Mouse (Mus musculus): Measurements from ENCODE around the gene Il17re.

The Il17re gene

DNA sequence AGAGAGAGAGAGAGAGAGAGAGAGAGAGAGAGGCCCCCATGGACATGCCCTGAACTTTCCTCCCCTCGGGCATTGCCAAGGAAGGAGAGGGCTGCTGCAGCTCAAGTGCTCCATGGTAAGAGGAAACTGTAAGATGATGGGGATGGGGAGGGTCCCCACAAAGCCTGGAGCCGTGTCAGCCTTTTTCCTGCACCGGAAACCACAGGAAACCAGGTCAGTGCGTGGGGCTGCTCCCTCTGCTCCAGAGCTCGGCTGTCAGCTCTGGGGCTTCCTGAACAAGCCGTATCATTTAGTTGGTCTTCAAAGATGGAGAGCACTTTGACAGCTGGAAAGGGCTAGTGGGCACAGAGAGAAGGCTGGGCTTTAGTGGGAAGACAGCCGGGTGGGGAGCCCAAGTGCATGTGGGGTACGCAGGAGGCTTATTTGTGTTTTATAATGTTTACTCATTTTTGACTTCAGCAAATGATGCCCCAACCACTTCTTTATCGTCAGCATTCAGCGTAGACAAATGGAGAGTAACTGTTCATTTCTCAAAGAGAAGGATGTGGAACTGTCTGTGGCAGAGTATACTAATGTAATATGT lies at the start of gene Il17re:
Gene Il17re (plus strand): TSS at position 533 of the 583 bp plus-strand sequence.
- DNase-seq, result peak; percentile 64

DNA sequence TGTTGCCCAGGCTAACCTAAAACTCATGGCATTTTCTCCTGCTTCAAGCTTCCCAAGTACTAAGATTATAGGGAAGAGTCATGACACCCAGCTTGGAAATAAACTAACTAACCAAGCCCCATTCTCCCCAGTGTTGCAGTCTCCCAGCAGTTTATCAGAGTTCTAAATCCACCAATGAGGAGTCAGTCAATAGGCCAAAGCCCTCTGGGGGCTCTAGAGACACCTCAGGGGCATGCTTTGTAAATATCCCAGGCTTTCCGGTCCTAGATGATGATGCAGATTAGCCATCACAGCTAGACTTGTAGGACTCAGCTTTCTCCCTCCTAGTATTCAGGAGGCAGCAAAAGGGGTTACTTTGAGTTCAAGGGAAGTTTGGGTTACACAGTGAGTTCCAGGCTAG lies 48.3 kb upstream of the Il17re start:
- no peak for DNase-seq

DNA sequence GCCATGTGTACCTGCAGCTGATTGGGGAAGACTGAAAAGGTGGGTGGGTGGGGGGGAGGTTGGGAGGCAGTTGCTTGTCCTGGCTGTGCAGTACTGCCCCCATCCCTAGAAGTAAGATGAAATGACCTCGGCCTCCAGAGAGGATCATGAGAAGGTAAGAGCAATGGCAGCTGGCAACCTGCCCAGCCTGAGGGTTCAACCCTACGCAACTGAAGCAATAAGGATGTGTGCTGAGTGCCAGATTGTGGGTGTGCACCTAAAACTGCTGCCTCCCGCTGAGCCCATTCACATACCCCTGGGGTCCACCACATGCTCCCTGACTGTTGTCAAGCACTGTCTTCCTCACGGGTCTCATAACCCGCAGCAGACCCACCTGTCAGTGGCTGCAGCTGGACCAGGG lies 41.9 kb upstream of the Il17re start:
- DNase-seq, result no peak

DNA sequence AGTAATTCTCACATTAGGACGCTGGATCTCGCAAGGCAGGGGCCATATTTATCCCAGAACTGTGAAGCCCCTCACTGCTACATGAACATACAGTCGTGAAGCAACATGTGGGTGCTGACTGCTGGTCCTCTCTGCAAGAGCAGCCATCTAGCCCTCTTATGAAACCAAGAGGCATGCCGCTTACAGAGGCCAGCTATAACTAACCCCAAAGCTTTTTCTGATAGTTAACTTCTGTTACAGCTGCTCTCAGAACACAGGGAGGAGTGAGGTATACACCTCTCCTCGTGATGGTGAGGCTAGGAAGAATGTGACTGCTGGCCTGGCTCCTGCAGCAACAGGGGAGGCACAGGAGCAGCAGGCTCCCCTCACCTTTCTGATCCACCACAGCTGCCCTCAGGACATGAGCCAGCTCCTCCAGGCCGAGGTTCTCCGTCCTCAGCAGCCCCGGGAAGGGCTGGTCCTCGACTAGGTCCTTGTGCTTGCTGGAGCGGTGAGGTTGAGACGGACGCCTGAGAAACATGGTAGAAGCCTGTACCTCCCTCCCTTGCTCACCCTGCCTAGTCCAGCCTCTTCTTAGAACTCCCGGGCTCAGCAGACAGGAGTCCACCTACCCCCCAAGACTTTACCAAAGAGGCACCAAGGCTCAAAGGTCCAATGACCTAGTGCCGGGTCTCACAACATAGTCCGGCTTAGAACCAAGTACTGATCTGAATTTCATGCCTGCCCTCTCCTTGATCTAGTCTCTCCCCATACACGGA lies 39.7 kb upstream of the Il17re start:
- DNase-seq, result no peak

DNA sequence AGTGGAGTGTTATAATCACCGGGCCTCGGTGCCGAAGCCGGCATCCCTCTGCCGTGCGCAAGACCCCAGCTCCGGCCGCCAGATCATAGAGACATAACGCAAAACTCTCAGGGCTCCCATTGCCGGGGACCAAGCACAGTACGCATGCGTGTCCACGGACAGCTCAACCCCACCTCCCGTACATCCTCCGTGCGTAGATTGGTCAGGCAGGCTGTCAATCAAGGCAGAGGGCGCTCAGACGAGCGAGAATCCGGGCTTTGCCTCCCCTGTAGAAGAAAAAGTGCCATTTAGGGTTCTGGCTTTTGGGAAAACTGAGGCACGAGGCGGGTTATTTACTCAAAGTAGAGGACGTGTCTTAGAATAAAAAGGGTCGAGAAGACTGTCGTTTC lies 39.1 kb upstream of the Il17re start, which contains the start of gene Rpusd3:
Gene Rpusd3 (minus strand): TSS at position 142 of the 389 bp plus-strand sequence.
- DNase-seq, result peak; percentile 99

DNA sequence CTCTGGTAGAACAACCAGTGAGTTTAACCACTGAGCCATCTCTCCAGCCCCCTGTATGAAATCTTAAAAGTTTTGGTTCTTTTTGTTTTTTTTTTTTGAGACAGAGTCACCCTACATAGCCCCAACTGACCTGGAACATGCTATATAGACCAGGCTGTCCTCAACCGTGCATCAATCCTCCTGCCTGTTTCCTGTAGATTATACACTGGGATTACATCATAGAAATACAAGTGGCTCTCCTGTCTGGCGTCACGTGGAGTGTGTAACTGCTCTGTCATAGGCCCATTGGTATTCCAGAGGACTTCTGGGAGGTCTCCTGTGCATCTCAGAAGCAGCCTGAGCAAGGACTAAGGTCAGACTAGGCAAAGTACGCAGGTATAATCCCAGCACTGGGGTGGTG lies 35.3 kb upstream of the Il17re start:
- DNase-seq, result no peak

DNA sequence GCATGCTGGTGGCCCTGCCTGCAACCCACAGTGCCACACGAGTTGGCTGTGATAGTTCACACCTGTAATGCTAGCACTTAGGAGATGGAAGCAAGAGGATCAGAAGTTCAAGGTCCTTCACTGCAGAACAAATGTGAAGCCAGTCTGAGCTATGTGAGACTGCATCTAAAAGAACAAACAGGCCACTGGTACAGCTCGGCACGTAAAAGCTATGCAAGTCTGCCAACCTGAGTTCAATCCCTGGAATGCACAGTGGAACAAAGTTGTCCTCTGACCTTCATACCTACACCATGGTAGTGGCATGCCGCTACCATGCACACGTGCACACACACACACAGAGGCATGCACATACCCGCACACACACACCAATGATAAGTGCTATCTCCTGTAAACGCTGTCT lies 34.1 kb upstream of the Il17re start:
- no peak for DNase-seq

DNA sequence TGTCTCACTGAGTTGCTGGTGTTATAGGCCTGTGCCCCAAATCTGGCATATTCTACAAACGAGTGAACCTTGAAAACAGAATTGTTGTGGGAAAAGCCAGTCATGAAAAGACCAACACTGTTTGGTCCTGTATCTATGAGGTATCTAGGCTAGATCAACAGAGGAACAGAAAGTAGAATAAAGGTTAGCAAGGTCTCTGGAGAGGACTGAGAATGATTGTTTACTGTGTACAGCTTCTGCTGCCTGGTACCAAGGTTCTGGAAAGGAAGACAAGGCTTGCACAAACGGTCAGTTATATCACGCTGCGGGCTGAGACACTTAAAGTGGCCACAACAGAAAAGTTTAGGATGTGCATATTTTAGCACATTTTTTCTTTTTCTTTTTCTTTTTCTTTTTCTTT lies 31.6 kb upstream of the Il17re start:
- no peak for DNase-seq

DNA sequence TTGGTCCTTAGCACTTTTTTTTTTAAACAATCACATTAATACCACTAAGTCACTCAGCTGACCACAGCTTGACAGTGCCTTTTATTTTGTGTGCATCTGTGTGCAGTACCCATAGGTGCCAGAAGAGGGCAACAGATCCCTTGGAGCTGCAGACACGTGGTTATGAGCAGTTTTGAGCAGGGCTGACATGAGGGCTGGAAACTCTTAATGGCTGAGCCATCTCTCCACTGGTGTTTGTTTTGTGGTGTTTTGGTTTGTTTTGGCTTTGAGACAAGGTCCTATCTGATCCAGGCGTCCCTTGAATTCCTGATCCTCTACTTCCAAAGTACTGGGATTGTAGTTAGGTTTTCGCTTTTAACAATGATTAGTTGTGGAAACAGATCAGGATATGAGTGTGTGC lies 30.9 kb upstream of the Il17re start:
- peak; percentile 66 for DNase-seq

DNA sequence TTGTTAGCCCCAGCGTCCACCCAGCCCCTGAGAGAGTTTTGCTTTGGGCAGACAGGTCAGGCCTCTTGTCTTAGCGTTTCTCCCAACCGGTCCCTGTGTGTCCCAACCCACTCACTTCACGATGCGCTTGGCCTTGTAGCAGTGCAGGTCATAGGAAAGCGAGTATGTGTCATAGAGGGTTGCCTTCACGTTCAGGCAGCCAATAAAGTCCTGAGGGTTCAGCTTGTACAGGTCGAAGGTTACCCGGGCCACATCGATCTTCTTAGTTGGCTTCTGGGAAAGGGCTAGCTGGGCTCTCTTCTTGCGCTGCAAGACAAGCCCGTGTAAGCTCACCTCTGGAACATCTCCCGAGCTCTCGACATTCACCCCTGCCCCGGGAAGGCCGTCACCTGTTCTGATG lies 30.3 kb upstream of the Il17re start:
- no peak for DNase-seq

DNA sequence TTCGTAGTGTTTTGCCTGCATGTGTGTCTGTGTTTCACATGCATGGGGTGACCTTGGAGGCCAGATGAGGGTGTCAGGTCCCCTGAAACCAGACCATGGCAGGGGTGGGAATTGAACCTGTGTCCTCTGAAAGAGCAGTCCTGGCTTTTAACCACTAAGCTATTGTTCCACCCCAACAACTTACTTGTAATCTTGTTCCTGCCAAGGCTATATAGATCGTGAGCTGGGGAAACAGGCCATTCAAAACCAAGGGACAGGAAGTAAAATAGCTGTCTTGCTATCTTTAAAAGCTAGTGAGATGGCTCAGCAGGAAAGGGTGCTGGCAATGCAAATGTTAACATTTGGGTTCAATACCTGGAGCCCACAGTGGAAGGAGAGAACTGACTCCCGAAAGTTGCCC lies 28.3 kb upstream of the Il17re start:
- no peak for DNase-seq

DNA sequence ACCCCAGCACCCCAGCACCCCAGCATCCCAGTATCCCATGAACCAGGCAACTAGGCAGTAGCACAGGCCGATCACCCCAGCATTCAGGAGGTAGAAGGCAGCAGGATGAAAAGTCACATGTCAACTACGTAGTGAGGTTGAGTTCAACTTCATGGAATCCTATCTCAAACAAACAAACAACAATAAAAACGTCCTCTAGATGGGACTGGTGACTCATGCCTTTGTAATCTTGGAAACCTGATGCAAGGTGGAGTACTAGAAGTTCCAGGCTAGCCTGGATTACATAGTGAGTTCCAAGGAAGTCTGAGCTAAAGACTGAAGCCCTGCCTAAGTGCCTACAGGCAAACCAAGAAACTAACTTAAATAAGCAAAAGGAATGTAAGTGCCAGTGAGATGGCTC lies 27.4 kb upstream of the Il17re start:
- no peak for DNase-seq

DNA sequence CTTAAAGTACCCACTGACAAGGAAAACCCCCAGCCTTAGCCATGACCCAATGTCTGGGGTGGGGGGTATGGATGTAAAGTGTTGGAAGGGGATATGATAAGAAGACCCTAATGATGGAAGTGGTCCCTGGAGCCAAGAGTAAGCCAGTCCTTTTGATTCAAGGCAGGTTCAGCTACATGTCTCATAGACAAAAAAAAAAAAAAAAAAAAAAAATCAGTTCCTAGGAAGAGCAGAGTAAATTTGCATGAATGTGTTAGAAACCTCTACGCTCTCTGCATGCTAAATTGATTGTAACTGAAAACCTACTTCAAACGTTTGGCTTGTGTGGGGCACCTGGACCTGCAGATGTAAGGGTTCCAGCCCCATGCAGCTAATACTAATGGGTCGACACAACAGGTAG lies 26.5 kb upstream of the Il17re start:
- no peak for DNase-seq

DNA sequence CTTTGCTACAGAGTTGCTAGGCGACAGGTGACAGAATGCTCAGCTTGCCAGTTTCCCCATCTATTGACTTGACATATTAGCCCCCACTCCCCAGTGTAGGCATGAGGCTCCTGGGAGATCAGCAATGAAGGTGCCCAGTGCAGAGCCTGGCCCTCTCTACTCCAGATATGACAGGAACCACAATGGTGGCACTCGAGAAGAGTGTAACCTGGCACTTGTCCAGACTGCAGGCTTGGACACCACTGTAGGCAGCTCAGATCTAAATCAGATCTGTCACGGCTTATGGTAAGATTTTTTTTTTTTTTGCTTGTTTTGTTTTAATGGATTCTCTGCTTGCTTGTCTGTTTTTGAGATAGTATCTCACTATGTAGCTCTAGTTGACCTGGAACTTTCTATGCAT lies 24.6 kb upstream of the Il17re start:
- no peak for DNase-seq

DNA sequence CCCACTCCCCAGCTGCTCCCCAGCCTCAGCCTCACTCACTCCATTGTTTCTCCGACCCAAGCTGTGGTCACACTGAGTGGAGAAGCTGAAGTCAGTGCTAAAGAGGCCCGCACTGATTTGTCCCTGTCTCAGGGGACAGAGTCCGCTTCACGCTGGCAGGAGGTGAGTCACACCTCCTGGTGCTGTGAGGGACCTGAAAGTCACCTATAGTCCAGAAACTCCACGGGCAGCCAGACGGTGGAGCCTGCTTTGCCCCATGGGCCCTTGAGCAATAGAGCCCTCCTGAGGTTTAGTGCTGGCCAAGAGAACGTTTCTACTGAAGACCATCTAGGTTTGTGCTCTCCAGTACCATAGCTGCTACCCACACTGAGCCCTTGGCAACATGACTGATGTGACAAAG lies 23.6 kb upstream of the Il17re start:
- no peak for DNase-seq

DNA sequence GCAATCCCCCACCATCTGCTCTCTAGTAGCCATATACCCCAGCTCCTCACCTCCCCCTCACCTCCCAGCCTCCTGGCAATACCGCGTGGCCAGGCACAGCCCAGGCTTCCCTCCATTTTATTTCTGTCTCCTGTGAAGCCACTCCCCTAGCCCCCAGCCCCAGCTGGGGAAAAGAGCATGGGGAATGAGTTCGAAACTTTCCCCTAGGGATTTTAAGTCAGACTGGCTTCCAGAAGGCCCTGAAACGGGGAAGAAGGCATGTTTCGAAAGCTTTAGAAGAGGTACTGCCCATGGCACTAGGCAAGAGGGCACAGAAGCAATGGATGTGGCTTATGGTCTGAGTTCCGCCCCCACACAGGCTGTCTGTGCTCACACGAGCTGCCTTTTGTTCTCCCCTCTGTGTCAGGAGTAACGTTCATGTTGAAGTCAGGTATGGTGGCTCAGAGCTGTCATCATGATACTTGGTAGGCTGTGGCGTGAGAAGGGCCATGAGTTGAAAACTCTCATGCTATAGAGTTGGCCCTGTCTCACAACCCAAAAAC lies 22.5 kb upstream of the Il17re start, which contains the start of gene Cidec:
Gene Cidec (minus strand): TSS at position 97 of the 542 bp plus-strand sequence.
- DNase-seq, result no peak

DNA sequence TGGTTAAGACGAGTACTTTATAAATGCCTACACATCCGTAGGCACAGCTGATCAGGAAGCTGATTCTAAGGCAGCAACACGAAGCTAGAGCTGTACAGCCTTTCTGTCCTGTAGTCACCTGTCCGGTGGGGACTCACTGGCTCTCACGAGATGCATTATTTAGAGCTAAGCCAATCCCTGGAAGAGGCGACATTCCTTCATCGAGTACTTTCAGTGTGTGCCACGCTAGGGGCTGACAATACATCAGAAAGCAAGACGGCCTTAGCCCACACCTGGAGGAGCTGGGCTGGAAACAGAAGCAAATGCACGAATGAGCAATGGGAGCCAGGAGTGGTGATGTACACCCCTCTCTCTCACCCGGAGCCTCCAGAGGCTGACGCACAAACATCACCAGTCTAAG lies 21.1 kb upstream of the Il17re start:
- DNase-seq, result no peak

DNA sequence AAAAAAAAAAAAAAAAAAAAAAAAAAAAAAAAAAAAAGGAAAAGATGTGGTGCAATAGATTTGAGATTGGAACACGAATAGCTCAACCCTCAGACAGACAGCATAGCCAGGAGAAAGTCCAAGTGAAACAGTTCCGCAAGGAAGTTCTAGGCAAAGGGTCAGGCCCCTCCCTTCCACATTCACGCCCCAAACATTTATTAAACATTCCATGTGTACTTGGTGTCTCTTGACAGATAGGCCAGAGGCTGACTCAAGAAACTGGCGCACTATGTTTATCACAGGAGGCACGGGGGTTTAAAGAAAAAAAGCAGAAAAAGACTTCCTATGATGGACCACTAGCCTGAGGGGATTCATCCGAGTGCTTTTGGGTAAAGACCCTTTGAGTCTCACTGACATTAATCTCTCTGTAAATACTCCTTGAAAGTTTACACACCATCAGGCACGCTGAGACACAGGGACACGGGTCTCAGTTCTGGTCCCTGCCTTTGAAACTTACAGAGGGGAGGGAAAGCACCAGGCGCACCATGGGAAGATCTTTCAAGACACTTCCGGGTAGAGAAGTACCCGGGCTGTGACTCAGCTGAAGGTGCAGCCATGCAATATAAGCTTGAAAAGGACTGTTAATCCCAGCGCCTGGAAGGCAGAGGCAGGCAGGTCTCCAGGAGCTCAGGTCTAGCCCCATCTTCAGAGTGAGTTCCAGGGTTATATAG lies 19.4 kb upstream of the Il17re start:
- no peak for DNase-seq

DNA sequence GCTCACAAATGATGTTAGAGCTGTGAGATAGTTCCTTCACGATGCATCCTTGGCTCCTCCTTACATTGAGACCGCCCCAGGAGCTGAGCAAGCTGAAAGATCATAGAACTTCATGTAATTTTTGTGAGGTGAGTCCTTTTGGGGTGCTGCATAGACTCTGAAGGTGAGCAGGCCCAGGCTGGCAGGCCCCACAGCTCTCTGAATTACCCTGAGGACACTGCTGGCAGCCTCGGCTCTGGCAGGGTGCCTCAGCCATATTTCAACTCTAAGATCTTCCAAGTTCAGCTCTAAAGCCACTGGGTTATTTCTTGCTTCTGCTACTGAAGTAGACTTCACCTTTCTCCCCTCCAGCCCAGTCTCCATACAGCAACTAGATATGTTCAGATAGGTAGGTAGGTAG lies 17.6 kb upstream of the Il17re start:
- no peak for DNase-seq

DNA sequence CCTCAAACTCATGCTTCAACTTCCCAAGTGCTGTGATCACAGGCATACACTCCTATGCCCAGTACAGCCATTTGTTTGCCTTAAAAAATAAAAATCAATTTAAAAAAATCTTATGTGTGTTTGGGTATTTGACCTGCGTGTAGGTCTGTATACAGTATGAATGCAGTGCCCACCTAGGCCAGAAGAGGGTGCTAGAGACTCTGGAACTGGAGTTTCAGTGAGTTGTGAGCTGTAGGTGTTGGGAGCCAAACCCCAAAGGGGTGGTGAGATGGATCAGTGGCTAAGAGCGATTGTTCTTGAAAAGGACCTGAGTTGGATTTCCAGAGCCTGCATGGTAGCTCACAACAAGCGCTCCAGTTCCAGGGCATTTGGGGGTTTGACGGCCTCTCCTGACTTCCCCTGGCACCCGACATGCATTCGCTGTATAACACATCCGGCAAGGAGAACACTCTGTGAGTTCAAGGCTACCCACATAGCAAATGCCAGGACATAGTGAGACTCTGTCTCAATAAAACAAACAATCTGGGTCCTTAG lies 17.1 kb upstream of the Il17re start:
- peak; percentile 82 for DNase-seq

DNA sequence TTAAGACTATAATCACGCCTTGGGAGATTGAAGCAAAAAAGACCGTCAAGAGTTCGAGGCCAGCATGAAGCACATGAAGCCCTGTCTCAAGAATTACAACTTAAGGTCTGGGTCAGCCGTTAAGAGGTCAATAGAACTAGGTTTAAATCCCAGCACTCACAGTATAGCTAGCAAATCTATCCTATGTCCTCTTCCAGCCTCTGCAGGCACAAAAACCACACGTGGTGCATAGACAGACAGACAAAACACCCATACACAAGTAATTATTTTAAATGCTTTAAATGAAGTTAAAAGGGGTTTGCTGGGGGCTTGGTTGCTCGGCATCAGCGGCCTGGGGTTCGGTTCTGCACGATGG lies 16.2 kb upstream of the Il17re start:
- DNase-seq, result no peak

DNA sequence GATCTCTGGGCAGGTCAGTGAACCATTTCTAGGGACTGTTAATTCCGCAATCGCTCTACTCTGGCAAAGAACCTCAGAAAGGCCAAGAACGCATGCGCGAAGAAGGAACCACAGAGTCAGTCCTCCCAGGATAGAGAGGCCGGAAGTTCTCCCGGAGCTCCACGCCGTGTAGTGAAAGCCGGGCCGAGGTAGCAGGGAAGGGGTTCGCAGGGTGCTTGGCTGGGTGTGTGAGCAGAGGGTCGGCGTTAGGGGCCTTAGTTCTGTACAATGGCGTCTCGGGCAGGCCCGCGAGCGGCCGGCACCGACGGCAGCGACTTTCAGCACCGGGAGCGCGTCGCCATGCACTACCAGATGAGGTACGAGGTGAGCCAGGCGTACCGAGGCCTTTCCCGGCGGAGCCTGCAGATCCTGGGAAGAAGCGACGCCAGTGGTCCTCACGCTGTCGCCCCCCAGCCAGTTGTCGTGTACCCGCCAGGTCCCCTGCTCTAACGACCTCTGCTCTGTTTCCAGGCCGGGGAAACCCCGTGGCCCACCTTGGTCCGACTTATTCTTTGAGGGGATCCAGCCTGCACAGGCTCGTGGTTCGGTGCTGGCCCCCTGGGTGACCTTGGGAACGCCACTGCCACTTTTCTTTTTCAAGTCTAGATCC lies 15.7 kb upstream of the Il17re start, which contains the start of gene Jagn1:
Gene Jagn1 (plus strand): TSS at position 128 of the 649 bp plus-strand sequence.
- peak; percentile 88 for DNase-seq

DNA sequence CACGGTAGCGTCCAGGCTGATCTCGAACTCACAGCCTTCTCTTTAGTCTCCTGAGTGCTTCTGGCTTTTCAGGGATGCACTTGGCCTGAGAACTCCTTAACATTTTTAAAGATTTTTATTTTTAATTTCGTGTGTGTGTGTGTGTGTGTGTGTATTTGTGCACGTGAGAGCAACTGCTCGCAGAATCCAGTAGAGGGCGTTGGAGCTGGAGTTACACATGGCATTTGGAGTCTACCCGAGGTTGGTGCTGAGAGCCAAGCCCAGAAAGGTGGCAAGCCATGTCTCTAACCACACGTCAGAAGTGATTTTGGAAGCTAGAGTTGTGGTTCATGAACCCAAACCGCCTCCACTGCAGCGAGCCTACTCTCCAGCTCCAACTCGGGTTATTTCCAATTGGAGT lies 15.2 kb upstream of the Il17re start:
- no peak for DNase-seq

All from thymus, postnatal 25 days (tissue).